Mouse (Mus musculus) layer of hippocampus, postnatal 10 days (tissue): ENCODE measurements at regions not wholly inside any gene's neighbourhood (a gene's known extent, or its start where the extent isn't known, plus 50 kb on each side); places are given as distances from the start of the nearest gene placed in this dataset.

Source experiments
- DNase-seq, 2 experiments: peaks; one replicate each; pipeline ENCODE4 v3.0.0; 2021; ENCODE audit warnings: low spot score in 2 of 2

DNA sequence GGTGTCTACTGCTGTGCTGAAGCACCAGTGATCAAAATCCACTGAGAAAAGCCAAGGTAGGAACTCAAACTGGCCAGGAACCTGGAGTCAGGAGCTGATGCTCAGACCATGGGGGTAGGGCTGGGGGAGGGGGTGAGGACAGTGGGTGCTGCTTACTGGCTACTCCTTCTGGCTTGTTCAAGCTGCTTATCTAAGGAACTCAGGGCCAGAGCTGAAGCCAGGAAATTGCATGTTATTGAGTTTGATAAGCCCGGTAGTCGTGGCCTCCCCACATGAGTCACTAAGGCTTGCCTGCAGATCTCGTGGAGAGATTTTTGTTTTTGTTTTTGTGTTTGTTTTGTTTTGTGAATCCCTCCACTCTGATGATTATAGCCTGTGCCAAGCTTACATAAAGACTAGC is 65.9 kb downstream of the Tmem215 start:
- no peak for DNase-seq

DNA sequence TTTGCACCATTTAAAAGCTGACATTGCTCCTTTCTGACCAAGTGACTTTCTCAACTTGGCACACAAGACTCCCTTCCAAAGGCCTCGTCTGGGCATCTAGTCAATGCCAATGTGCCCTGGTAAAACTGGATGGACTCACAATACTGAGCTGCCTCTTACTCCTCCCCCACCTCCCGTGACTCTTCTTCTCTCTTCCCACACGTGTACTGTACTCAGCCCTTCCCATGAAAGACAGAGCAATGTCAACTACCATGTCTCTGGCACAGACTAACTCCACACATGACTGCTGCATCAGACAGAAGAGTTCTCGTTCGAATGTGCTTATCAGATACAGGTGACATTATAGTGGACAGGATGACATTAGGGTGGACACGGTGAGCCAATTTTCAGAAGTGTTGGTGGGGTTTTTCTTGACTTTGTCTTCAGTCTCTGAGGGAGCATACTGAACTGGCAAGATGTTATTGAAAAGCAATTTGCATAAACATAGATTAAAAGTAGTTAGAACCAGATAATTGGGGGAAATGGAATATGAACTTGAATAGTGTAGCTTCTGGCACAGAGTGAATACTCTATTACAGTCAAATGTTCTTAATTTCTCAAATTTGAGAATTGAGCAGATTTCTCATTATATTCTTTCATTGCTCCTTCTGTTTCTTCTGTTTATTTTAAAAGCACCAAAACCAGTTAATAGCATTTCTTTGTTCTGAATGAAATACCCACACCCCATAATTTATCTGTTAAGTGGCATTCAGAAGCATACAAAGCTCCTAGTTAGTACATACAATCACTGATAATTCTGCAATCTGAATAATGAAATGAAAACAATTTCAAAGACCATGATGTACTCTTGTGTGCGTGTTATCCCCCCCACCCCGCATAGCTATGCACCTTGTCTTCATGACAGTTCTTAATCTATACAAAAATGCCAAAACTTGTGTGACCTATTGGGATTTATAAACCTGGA is 71.4 kb downstream of the Tmem215 start:
- no peak for DNase-seq

DNA sequence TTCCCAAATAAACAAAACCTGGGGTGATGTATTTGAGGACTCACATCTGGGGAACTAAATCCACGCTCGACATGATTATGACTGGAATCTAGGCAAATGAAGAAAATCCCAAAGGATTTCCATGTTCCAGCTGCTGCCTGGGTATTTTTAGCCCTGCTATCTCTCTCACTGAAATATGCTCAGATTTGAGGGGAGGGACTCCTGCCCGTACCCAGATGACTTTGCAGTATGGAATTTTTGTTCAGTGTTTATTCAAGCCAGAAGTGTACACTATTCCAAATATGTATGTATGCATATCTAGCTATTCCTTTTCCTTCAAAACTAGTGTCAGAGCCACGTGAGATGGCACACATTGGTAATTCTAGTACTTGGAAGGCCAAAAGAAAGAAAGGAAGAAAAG is 72.1 kb downstream of the Tmem215 start:
- DNase-seq, result no peak

DNA sequence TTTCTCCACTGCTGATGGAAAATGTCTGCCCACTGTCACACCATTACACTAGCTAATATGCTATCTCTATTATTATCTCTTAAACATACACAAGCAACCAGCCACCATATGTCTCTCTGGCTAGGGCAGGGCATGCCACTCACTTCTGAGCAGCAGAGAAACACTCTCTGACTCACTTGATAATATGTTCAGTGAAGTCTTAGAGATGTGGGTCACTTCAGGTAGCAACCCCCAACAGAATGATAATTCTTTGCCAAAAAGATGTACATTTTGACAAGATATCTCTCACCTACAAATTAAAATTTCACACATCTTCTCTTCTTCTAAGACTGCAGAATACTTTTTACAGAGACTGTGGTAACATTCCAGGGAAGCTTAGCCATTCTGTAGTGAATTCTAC is 72.8 kb downstream of the Tmem215 start:
- no peak for DNase-seq

DNA sequence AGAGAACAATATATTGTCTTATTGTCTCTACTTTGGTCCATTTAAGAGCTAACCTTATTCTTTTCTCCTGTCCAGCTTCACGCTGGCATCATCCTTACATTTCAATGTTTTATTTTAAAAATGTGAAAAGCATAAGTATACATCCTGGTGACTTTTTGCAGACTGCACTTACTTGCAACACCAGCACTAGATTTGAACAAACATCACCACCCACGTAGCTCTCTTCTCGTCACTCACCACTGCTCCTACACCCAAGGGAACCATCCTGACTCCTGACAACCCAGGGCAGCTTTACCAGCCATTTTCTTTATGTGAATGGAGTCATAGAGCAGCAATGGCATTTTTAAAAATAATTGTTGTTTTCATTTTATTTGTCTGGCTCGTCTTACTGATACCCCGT is 73.7 kb downstream of the Tmem215 start:
- no peak for DNase-seq

DNA sequence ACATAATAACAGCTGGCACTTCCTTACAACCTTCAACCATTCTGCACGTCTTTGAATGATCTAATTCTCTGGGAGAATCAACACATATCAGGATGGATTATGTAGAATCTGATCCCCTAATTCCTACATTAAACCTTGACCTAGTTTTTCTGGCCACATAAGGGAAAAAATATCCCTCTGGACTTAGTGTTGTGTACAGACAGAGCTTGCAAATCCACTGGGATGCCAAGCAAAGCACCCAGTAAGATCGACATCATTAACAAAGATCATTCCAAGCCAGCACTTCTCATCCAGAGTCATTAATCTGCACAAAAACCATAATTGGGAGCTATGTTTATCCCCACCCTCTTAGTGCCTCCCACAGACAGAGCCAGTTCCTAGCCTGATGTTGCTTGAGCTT is 87.8 kb downstream of the Tmem215 start:
- DNase-seq, result no peak

DNA sequence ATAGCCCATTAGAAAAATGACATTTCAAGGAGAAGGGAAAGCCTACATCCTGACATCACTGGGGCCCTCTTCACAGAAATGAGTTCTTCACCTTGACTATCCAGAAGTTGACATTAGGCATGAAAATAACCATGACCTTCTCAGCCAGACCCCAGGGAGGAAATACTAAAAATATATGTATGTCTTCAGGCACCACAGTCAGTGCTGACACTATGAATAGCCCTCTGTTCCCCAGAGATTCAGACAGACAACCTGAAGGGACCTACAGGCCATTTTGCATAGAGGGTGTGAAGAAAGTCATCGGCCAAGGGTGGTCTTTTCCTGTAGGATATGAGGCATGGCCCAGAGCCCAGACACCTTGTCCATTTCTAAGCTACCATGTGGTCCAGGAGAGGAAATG is 101.3 kb downstream of the Tmem215 start:
- no peak for DNase-seq

DNA sequence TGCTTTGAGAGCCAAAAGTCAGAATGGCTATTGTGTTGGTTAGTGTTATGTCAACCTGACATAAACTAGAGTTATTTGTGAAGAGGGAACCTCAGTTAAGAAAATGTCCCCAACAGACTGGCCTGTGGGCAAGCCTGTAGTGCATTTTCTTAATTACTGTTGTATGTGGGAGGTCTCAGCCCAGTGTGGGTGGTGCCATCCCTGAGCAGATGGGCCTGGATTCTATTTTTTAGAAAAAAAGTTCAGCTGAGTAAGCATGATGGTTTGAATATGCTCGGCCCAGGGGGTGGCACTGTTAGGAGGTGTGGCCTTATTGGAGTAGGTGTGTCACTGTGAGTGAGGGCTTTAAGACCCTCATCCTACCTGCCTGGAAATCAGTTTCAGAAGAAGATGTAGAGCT is 104.0 kb downstream of the Tmem215 start:
- DNase-seq, result no peak

DNA sequence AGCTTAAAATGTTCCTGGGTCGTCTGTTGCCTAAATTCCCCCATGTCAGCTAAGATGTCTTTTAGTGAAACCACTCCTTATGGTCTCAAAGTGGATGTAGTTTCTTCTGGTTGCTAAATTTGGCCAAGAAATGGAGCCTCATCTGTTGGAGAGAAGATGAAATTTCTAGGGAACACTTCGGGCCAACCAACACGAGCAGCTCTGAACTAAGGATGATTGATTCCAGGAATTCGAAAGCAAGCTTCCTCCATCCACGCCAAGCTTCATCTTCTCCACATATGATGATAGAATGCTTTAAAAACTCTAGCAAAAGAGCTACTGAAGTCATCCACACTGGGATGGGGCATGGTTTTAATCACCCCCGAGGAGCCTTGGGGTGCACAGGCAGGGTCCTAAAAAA is 112.5 kb downstream of the Tmem215 start:
- no peak for DNase-seq

DNA sequence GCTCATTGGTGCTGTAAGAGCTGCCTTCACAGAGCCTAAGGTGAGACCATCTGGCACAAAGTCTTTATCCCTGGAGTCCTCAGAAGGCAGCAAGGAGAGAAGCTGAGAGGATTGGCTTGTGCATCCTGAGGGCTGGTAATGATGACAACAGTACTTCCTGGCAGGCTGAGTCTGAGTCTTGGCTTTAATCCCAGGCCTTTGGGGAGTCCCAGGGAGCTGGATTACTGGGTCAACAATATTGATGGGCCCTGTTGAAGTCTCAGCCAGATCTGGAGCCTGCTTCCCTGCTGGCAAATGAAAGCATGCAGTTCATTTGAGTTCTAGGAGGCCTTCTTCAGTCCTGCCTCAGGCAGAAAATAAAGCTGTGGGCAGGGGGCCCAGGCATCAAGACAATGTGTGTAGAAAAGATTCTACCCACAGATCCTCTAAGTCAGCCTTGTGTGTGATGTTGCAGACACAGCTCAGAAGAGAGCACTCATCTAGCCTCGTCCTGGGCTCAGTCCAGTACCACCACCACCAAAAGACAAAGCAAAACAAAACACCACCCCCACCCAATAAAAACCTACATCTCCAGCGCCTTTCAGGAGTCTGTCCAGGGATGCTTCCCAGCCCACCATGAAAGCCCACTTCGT is 113.1 kb downstream of the Tmem215 start:
- peak; percentile 22 to 47 for DNase-seq

DNA sequence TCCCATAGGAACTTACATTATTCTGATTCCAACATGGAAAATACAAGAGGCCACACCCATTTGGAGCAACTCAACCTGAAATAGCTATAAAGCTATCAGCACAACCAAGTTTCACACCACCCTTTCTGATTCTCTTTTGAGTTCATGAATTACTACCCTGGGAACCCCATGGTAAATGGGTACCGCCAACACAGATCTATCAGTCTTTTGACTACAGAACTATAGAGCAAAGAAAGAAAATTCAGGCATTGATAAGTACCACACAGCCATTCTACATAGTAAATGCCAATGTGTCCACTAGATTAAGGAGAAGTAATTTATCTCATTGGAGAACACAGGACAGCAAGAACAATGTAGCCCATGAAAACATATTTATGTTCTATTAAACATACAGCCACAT is 114.1 kb downstream of the Tmem215 start:
- DNase-seq, result no peak

DNA sequence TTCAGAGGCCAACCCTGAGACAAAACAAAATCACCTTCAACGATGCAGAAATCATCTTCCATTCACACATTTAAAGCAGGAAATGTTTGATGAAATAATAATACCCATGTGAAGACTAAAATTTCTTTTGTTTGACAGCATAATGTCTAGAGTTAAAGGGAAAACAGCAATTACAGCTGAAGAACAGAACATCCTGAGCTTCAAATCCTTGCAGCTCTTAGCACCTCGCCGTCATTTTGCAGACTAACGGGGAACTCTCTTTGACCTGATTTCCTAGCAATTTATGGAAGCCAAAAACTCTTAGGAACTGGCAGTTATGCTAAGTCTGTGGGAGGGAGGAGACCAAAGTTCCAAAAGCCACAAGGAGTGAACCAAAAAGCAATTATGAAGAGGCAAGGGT is 115.3 kb downstream of the Tmem215 start:
- DNase-seq, result no peak

DNA sequence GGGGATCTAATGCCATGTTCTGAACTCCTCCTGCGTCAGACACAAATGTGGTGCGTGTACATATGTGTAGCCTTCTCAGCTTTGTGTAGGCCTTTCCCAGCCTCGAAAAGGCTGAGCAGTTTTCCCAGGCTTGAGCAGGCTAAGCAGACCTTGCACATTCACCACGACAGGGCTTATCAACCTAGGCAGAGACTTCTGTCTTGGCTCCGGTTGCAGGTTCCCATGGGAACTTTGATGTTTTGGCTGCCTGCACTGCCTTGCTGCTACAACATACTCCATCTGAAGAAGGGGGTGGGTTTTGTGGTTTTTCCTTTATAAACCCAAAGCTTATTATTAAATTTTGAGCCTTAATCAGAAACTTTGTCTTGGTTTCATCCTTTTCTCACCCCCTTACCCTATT is 109.2 kb downstream of the Aptx start:
- DNase-seq, result peak in 1 of 2 experiments; percentile 16

DNA sequence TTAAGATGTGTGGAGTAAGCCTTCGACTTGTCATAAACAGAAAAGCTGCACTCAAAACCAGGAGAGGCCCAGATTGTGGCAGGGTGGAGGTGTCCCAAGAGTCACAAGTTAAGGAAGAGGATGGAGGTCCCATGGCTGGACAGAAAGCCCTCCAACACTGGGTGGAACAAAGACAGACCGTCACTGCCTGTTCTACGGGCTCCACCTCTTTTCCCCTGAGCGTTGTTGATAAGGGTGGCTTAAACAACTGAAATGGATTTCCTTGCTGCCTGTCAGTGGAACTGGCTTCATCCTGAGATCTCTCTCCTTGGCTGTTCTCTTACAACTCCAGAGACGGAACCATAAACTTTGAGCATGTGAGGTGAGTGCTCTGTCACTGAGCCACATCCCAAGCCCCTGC is 78.0 kb downstream of the Aptx start:
- DNase-seq, result no peak

DNA sequence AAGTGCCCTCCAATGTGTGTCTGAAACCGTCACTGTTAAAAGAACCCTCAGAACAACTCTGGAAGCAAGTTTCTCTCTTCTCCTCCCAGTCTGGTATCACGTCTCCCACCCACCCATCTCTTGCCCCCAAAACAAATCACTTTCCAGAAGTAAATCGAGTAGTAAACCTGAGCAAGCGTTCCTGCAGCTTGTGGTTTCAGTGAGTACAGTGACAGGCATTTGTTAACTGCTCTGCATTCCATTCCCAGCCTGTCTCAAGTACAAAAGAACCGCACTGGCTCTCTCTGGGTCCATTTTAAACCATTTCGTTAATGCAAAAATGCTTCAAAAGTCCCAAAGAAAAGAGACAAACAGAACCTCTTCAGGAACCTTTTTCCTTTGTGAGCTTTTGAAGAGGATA is 77.1 kb downstream of the Aptx start:
- no peak for DNase-seq
